In the genomic region with DNA sequence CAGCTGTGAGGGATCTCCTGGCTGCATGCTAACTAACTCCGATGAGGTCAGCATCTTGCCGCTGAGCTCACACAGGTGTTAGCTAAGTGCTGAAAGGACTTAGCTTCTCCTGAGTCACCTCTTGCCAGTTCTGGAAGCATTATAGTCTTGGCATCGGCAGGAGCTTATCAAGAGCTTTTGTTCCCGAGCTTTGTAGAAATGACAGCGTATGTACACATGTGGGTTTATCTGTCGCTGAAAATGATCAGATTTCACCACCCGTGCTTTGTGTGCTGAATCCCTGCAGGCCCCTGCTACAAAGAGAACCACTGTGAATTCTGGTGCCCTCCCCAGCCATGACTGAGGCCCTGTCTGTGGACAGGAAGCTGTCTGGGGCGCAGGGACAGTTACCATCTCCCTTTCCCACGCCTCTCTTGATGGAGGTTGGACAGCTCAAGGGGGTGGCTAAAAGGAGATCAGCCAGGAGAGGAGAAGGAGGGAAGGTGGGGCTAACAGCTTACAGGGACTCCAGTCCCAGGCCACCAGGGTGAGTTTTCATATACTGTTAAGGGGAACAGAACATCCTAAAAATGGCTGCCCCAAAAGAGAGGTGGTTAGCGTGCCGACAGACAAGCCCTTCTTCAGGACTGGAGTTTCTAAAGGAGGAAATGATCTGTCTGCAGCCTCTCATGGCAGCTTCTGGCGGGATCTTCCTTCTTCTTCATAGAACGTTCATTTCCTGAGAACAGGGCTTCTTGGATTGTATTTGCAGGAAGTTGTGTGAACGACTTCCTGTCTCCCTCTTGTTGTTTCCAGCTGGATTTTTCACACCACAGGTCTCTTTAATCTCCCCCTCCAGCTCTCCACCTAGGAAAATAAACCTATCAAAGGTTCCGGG, we compare ENCODE assay signal across 13 mouse cellular contexts.
DNase-seq lines count a peak whose midpoint lies in the region; ATAC-seq and TF ChIP-seq lines count a peak whose summit lies in the region.
"Had no signal": no experiment of that assay in that cellular context is flagged by ENCODE, and none has a peak within 500 bp of the region (broad histone marks: within the 10 kb centered on the region; RNA-seq: fewer than 3 reads in every experiment).

No protein-coding gene starts in this region.

- no peak overlapping the region for H3K9ac ChIP-seq in kidney, embryonic 14.5 days (ENCODE audit: low read depth, low read length)
- no peak overlapping the region for H3K9ac ChIP-seq in embryonic facial prominence, embryonic 15.5 days
- no peak overlapping the region for H3K9ac ChIP-seq in limb, embryonic 13.5 days
- H3K9ac ChIP-seq: midbrain, embryonic 15.5 days had no signal

- no peak overlapping the region for H3K4me2 ChIP-seq in kidney, embryonic 14.5 days (replicated peaks; ENCODE audit: low read depth, low read length)
- H3K4me2 ChIP-seq in embryonic facial prominence, embryonic 15.5 days (replicated peaks): no peak overlapping the region
- H3K4me2 ChIP-seq in limb, embryonic 13.5 days (replicated peaks): no peak overlapping the region
- H3K4me2 ChIP-seq: midbrain, embryonic 15.5 days had no signal

- no peaks in the 10 kb centered on the region for H3K4me1 ChIP-seq in kidney, adult 2 months (ENCODE audit: control insufficient read depth, insufficient read depth, low read length)
- peaks cover 3% of the 10 kb centered on the region; the same call in 1 of the 2 replicates for H3K4me1 ChIP-seq in kidney, embryonic 14.5 days (ENCODE audit: control insufficient read depth, insufficient read depth, low read length)
- H3K4me1 ChIP-seq in bone marrow macrophage, adult 2 months (ENCODE audit: control insufficient read depth, insufficient read depth, low read length): peaks cover 10% of the 10 kb centered on the region
- H3K4me1 ChIP-seq in embryonic facial prominence, embryonic 15.5 days: 0 out of 2 replicates have a peak, but pooled peaks cover 3% of the 10 kb centered on the region
- peaks cover 16% of the 10 kb centered on the region for H3K4me1 ChIP-seq in limb, embryonic 13.5 days

- no peak for TF ChIP-seq POLR2A in kidney, adult 2 months (IDR thresholded peaks at IDR 0.05; ENCODE audit: low read depth, low read length)
- TF ChIP-seq POLR2A in bone marrow macrophage, adult 2 months (IDR thresholded peaks at IDR 0.05; ENCODE audit: borderline replicate concordance, low read depth, low read length): no peak

- no peaks in the 10 kb centered on the region for H3K27me3 ChIP-seq in kidney, adult 2 months (replicated peaks; ENCODE audit: control insufficient read depth, insufficient read depth, low read length)
- H3K27me3 ChIP-seq in kidney, embryonic 14.5 days (ENCODE audit: control insufficient read depth, insufficient read depth, low read length): no peaks in the 10 kb centered on the region
- no peaks in the 10 kb centered on the region for H3K27me3 ChIP-seq in embryonic facial prominence, embryonic 15.5 days
- 0 out of 2 replicates have a peak, but pooled peaks cover 4% of the 10 kb centered on the region for H3K27me3 ChIP-seq in limb, embryonic 13.5 days
- H3K27me3 ChIP-seq: midbrain, embryonic 15.5 days had no signal

- TF ChIP-seq CTCF in kidney, adult 2 months (conservative IDR thresholded peaks at IDR 0.05; ENCODE audit: insufficient read depth, insufficient read length, low read depth, low read length): no peak
- TF ChIP-seq CTCF in bone marrow macrophage, adult 2 months (IDR thresholded peaks at IDR 0.05; ENCODE audit: low read depth, low read length): no peak

- no peaks in the 10 kb centered on the region for H3K36me3 ChIP-seq in kidney, adult 2 months (ENCODE audit: control insufficient read depth, insufficient read depth, low read length)
- H3K36me3 ChIP-seq in kidney, embryonic 14.5 days (ENCODE audit: control insufficient read depth, insufficient read depth, low read length): no peaks in the 10 kb centered on the region
- no peaks in the 10 kb centered on the region for H3K36me3 ChIP-seq in embryonic facial prominence, embryonic 15.5 days
- H3K36me3 ChIP-seq in limb, embryonic 13.5 days: no peaks in the 10 kb centered on the region
- H3K36me3 ChIP-seq: midbrain, embryonic 15.5 days had no signal

- no peak for ATAC-seq in kidney, embryonic 14.5 days (ENCODE audit: low FRiP score, low TSS enrichment)
- ATAC-seq in embryonic facial prominence, embryonic 15.5 days (ENCODE audit: insufficient number of reproducible peaks, low FRiP score, low TSS enrichment, low read depth): peak; percentile 60
- no peak; the same call in 1 of the 2 replicates for ATAC-seq in limb, embryonic 13.5 days (ENCODE audit: low FRiP score, low read depth)
- ATAC-seq: activated CD4-positive, CD25-positive, alpha-beta regulatory T cell, adult 4 months; hindbrain, embryonic 16.5 days; midbrain, embryonic 15.5 days had no signal

- H3K27ac ChIP-seq in kidney, adult 2 months (ENCODE audit: insufficient read depth, low read depth, low read length): peak overlapping the region; percentile 62
- H3K27ac ChIP-seq in kidney, embryonic 14.5 days (ENCODE audit: low read depth, low read length): no peak overlapping the region; the same call in 1 of the 2 replicates
- H3K27ac ChIP-seq in bone marrow macrophage, adult 2 months (ENCODE audit: insufficient read depth, low read depth, low read length): peak overlapping the region; percentile 6; the same call in 1 of the 2 replicates
- H3K27ac ChIP-seq in embryonic facial prominence, embryonic 15.5 days (replicated peaks): peak overlapping the region; percentile 48; the same call in 1 of the 2 replicates
- peak overlapping the region; percentile 69; the same call in 1 of the 2 replicates for H3K27ac ChIP-seq in limb, embryonic 13.5 days
- H3K27ac ChIP-seq: midbrain, embryonic 15.5 days had no signal

- no peaks in the 10 kb centered on the region for H3K9me3 ChIP-seq in kidney, embryonic 14.5 days (ENCODE audit: control insufficient read depth, low read length)
- no peaks in the 10 kb centered on the region for H3K9me3 ChIP-seq in embryonic facial prominence, embryonic 15.5 days (replicated peaks)
- H3K9me3 ChIP-seq in limb, embryonic 13.5 days: no peaks in the 10 kb centered on the region
- H3K9me3 ChIP-seq: midbrain, embryonic 15.5 days had no signal

- no peak overlapping the region for H3K4me3 ChIP-seq in kidney, adult 2 months (ENCODE audit: insufficient read depth, low read depth, low read length)
- no peak overlapping the region for H3K4me3 ChIP-seq in kidney, embryonic 14.5 days (ENCODE audit: low read length)
- no peak overlapping the region for H3K4me3 ChIP-seq in bone marrow macrophage, adult 2 months (ENCODE audit: insufficient read depth, low read length)
- H3K4me3 ChIP-seq in embryonic facial prominence, embryonic 15.5 days (replicated peaks): no peak overlapping the region
- H3K4me3 ChIP-seq in limb, embryonic 13.5 days: no peak overlapping the region
- H3K4me3 ChIP-seq: midbrain, embryonic 15.5 days had no signal

- 60% methylated on average over 15 of the region's 15 CpGs for WGBS in kidney, adult 2 months
- WGBS in kidney, embryonic 14.5 days: 59% methylated on average over 15 of the region's 15 CpGs
- WGBS in embryonic facial prominence, embryonic 15.5 days: 53% methylated on average over 15 of the region's 15 CpGs
- WGBS in limb, embryonic 13.5 days: 60% methylated on average over 15 of the region's 15 CpGs

- peak; percentile 60 for DNase-seq in kidney, adult 2 months
- no peak for DNase-seq in adrenal gland, adult 8-10 months
- no peak for DNase-seq in cerebellum, postnatal 25 days
- DNase-seq in adrenal gland, postnatal 14 days: no peak
- DNase-seq: cerebellum, adult 11-12 months; thymus, postnatal 14 days had no signal
